Mouse (Mus musculus): ENCODE measurements around the gene Acvr2a. TPM values are rescaled to one million over a fixed set of nuclear protein-coding genes. Genes with fewer than 3 reads are reported as not detected.

Acvr2a gene
- polyA plus RNA-seq (2015; fragmentation: Nextera tagmentation; extraction: Ambion mirVana) = 10.5 and 10.6 TPM in 2 replicates

- no peaks in the 10 kb centered on the region for H3K36me3 ChIP-seq (ENCODE audit: control insufficient read depth, insufficient read depth)
- H3K4me1 ChIP-seq (replicated peaks; ENCODE audit: control insufficient read depth, insufficient read depth, low read length) = no peaks in the 10 kb centered on the region
- H3K27me3 ChIP-seq (replicated peaks; ENCODE audit: control insufficient read depth, insufficient read depth, low read length) = no peaks in the 10 kb centered on the region
- H3K27ac ChIP-seq (ENCODE audit: low read depth, low read length) = peak within 1 kb of the TSS; percentile 96
- peak; percentile 43 for TF ChIP-seq CTCF (IDR thresholded peaks at IDR 0.05; ENCODE audit: low read depth)
- WGBS = under 1% methylated on average over 69 of the region's 105 CpGs
- H3K9me3 ChIP-seq (ENCODE audit: control insufficient read depth) = no peaks in the 10 kb centered on the region
- peak within 1 kb of the TSS; percentile 90 for H3K9ac ChIP-seq (ENCODE audit: low read depth, low read length)
- peak within 1 kb of the TSS; percentile 79 for H3K4me3 ChIP-seq (ENCODE audit: low read depth, low read length)
- peak within 1 kb of the TSS; percentile 80 for H3K4me2 ChIP-seq (replicated peaks; ENCODE audit: low read depth)
- ATAC-seq = peak; percentile 94
These were observed at the start of gene Acvr2a for GRCm38 (mm10) chr2:48813371-48814222. Gene Acvr2a, plus strand, starts transcription at chr2:48814109.

GRCm38 (mm10) chr2:48766513-48766912 lies 47.4 kb upstream of the Acvr2a start:
- ATAC-seq = no peak
- Histone ChIP-seq H3K27me3 (replicated peaks; ENCODE audit: control insufficient read depth, insufficient read depth, low read length) (no peaks in the 10 kb centered on the region), H3K4me2 (replicated peaks; ENCODE audit: low read depth) (no peak overlapping the region), H3K9me3 (ENCODE audit: control insufficient read depth) (no peaks in the 10 kb centered on the region), H3K4me1 (replicated peaks; ENCODE audit: control insufficient read depth, insufficient read depth, low read length) (no peaks in the 10 kb centered on the region), H3K4me3 (ENCODE audit: low read depth, low read length) (no peak overlapping the region), H3K36me3 (ENCODE audit: control insufficient read depth, insufficient read depth) (no peaks in the 10 kb centered on the region), H3K9ac (ENCODE audit: low read depth, low read length) (no peak overlapping the region), H3K27ac (ENCODE audit: low read depth, low read length) (no peak overlapping the region)
- TF ChIP-seq CTCF (IDR thresholded peaks at IDR 0.05; ENCODE audit: low read depth) = no peak
- WGBS = 83% methylated on average over 5 of the region's 5 CpGs

- Histone ChIP-seq H3K4me2 (replicated peaks; ENCODE audit: low read depth) (no peak overlapping the region), H3K27me3 (replicated peaks; ENCODE audit: control insufficient read depth, insufficient read depth, low read length) (no peaks in the 10 kb centered on the region), H3K9ac (ENCODE audit: low read depth, low read length) (no peak overlapping the region), H3K9me3 (ENCODE audit: control insufficient read depth) (no peaks in the 10 kb centered on the region), H3K4me3 (ENCODE audit: low read depth, low read length) (no peak overlapping the region), H3K36me3 (ENCODE audit: control insufficient read depth, insufficient read depth) (no peaks in the 10 kb centered on the region), H3K4me1 (replicated peaks; ENCODE audit: control insufficient read depth, insufficient read depth, low read length) (no peaks in the 10 kb centered on the region), H3K27ac (ENCODE audit: low read depth, low read length) (no peak overlapping the region)
- WGBS = 88% methylated on average over 2 of the region's 2 CpGs
- TF ChIP-seq CTCF (IDR thresholded peaks at IDR 0.05; ENCODE audit: low read depth) = no peak
- no peak for ATAC-seq
These were observed 46.1 kb upstream of the Acvr2a start for GRCm38 (mm10) chr2:48767778-48768177.

- H3K36me3 ChIP-seq (ENCODE audit: control insufficient read depth, insufficient read depth) = no peaks in the 10 kb centered on the region
- 95% methylated on average over 2 of the region's 2 CpGs for WGBS
- H3K4me2 ChIP-seq (replicated peaks; ENCODE audit: low read depth) = no peak overlapping the region
- TF ChIP-seq CTCF (IDR thresholded peaks at IDR 0.05; ENCODE audit: low read depth) = no peak
- ATAC-seq = no peak
- no peak overlapping the region for H3K27ac ChIP-seq (ENCODE audit: low read depth, low read length)
- H3K9me3 ChIP-seq (ENCODE audit: control insufficient read depth) = no peaks in the 10 kb centered on the region
- H3K27me3 ChIP-seq (replicated peaks; ENCODE audit: control insufficient read depth, insufficient read depth, low read length) = no peaks in the 10 kb centered on the region
- no peak overlapping the region for H3K9ac ChIP-seq (ENCODE audit: low read depth, low read length)
- no peak overlapping the region for H3K4me3 ChIP-seq (ENCODE audit: low read depth, low read length)
- no peaks in the 10 kb centered on the region for H3K4me1 ChIP-seq (replicated peaks; ENCODE audit: control insufficient read depth, insufficient read depth, low read length)
These were observed 45.7 kb upstream of the Acvr2a start for GRCm38 (mm10) chr2:48768219-48768618.

GRCm38 (mm10) chr2:48770100-48770499 lies 43.8 kb upstream of the Acvr2a start:
- Histone ChIP-seq H3K4me1 (replicated peaks; ENCODE audit: control insufficient read depth, insufficient read depth, low read length) (no peaks in the 10 kb centered on the region), H3K27me3 (replicated peaks; ENCODE audit: control insufficient read depth, insufficient read depth, low read length) (no peaks in the 10 kb centered on the region), H3K4me2 (replicated peaks; ENCODE audit: low read depth) (no peak overlapping the region), H3K27ac (ENCODE audit: low read depth, low read length) (no peak overlapping the region), H3K4me3 (ENCODE audit: low read depth, low read length) (no peak overlapping the region), H3K9ac (ENCODE audit: low read depth, low read length) (no peak overlapping the region), H3K36me3 (ENCODE audit: control insufficient read depth, insufficient read depth) (no peaks in the 10 kb centered on the region), H3K9me3 (ENCODE audit: control insufficient read depth) (no peaks in the 10 kb centered on the region)
- WGBS = 81% methylated on average over 7 of the region's 7 CpGs
- ATAC-seq = no peak
- no peak for TF ChIP-seq CTCF (IDR thresholded peaks at IDR 0.05; ENCODE audit: low read depth)

GRCm38 (mm10) chr2:48770634-48771033 lies 43.3 kb upstream of the Acvr2a start:
- no peak overlapping the region for H3K4me3 ChIP-seq (ENCODE audit: low read depth, low read length)
- 83% methylated on average over 3 of the region's 3 CpGs for WGBS
- H3K27me3 ChIP-seq (replicated peaks; ENCODE audit: control insufficient read depth, insufficient read depth, low read length) = no peaks in the 10 kb centered on the region
- H3K36me3 ChIP-seq (ENCODE audit: control insufficient read depth, insufficient read depth) = no peaks in the 10 kb centered on the region
- TF ChIP-seq CTCF (IDR thresholded peaks at IDR 0.05; ENCODE audit: low read depth) = no peak
- H3K9ac ChIP-seq (ENCODE audit: low read depth, low read length) = no peak overlapping the region
- no peak overlapping the region for H3K27ac ChIP-seq (ENCODE audit: low read depth, low read length)
- H3K9me3 ChIP-seq (ENCODE audit: control insufficient read depth) = no peaks in the 10 kb centered on the region
- ATAC-seq = no peak
- no peak overlapping the region for H3K4me2 ChIP-seq (replicated peaks; ENCODE audit: low read depth)
- no peaks in the 10 kb centered on the region for H3K4me1 ChIP-seq (replicated peaks; ENCODE audit: control insufficient read depth, insufficient read depth, low read length)
